Comparison of ENCODE assay signal across 23 mouse cellular contexts in genomic region chr19:40595231-40595630, GRCm38 (mm10). TPM values are rescaled to one million over a fixed set of nuclear protein-coding genes. Genes with fewer than 3 reads are reported as not detected.
DNase-seq lines count a peak whose midpoint lies in the region; ATAC-seq and TF ChIP-seq lines count a peak whose summit lies in the region.
"Had no signal": no experiment of that assay in that cellular context is flagged by ENCODE, and none has a peak within 500 bp of the region (broad histone marks: within the 10 kb centered on the region; RNA-seq: fewer than 3 reads in every experiment).

No protein-coding gene starts in this region.

- no peaks in the 10 kb centered on the region for H3K9me3 ChIP-seq in heart, embryonic 12.5 days (replicated peaks)
- no peaks in the 10 kb centered on the region for H3K9me3 ChIP-seq in intestine, postnatal 0 days (ENCODE audit: control insufficient read depth)
- H3K9me3 ChIP-seq: forebrain, embryonic 13.5 days; G1E; limb, embryonic 10.5 days; limb, embryonic 15.5 days; liver, embryonic 15.5 days had no signal

- no peaks in the 10 kb centered on the region for H3K27me3 ChIP-seq in heart, embryonic 12.5 days (replicated peaks)
- H3K27me3 ChIP-seq in intestine, postnatal 0 days (replicated peaks; ENCODE audit: control insufficient read depth, insufficient read depth, low read length) = no peaks in the 10 kb centered on the region
- H3K27me3 ChIP-seq: forebrain, embryonic 13.5 days; limb, embryonic 15.5 days; liver, embryonic 15.5 days; Patski had no signal

- H3K36me3 ChIP-seq in heart, embryonic 12.5 days = peaks cover 22% of the 10 kb centered on the region
- peaks cover 17% of the 10 kb centered on the region; the same call in 1 of the 2 replicates for H3K36me3 ChIP-seq in intestine, postnatal 0 days (ENCODE audit: control insufficient read depth, insufficient read depth)
- H3K36me3 ChIP-seq: liver, embryonic 15.5 days had no signal

- no peaks in the 10 kb centered on the region for H3K4me1 ChIP-seq in heart, embryonic 12.5 days (replicated peaks)
- H3K4me1 ChIP-seq in intestine, postnatal 0 days (replicated peaks; ENCODE audit: control insufficient read depth, insufficient read depth, low read length) = no peaks in the 10 kb centered on the region
- H3K4me1 ChIP-seq: forebrain, embryonic 13.5 days; limb, embryonic 10.5 days; limb, embryonic 15.5 days; liver, embryonic 15.5 days had no signal

- H3K4me3 ChIP-seq in heart, embryonic 12.5 days = no peak overlapping the region
- no peak overlapping the region for H3K4me3 ChIP-seq in intestine, postnatal 0 days (ENCODE audit: low read depth, low read length)
- H3K4me3 ChIP-seq: erythroblast, embryonic 14.5 days; forebrain, embryonic 13.5 days; limb, embryonic 10.5 days; limb, embryonic 15.5 days; liver, embryonic 15.5 days had no signal

- H3K4me2 ChIP-seq in heart, embryonic 12.5 days = no peak overlapping the region
- no peak overlapping the region for H3K4me2 ChIP-seq in intestine, postnatal 0 days (replicated peaks; ENCODE audit: low read depth)
- H3K4me2 ChIP-seq: forebrain, embryonic 13.5 days; limb, embryonic 15.5 days; liver, embryonic 15.5 days; lung, embryonic 14.5 days had no signal

- ATAC-seq in heart, embryonic 12.5 days (ENCODE audit: insufficient number of reproducible peaks, low FRiP score) = no peak
- ATAC-seq in intestine, postnatal 0 days = peak; percentile 42; the same call in 1 of the 2 replicates
- ATAC-seq: forebrain, embryonic 13.5 days; hindbrain, embryonic 16.5 days; Patski had no signal

- no peak overlapping the region for H3K9ac ChIP-seq in heart, embryonic 12.5 days
- H3K9ac ChIP-seq in intestine, postnatal 0 days (ENCODE audit: low read depth, low read length) = no peak overlapping the region
- H3K9ac ChIP-seq: forebrain, embryonic 13.5 days; limb, embryonic 15.5 days; liver, embryonic 15.5 days; lung, embryonic 14.5 days had no signal

- TF ChIP-seq CTCF in intestine, postnatal 0 days (IDR thresholded peaks at IDR 0.05; ENCODE audit: low read depth) = no peak

- H3K27ac ChIP-seq in heart, embryonic 12.5 days (ENCODE audit: poor library complexity, severe bottlenecking) = peak overlapping the region; percentile 10; the same call in 1 of the 2 replicates
- H3K27ac ChIP-seq in intestine, postnatal 0 days (ENCODE audit: low read depth, low read length) = peak overlapping the region; percentile 15; the same call in 1 of the 2 replicates
- H3K27ac ChIP-seq: forebrain, embryonic 13.5 days; kidney, postnatal 0 days; limb, embryonic 10.5 days; limb, embryonic 15.5 days; liver, embryonic 15.5 days had no signal

- WGBS in heart, embryonic 12.5 days = 72% methylated on average over 3 of the region's 3 CpGs
- 44% methylated on average over 3 of the region's 3 CpGs for WGBS in intestine, postnatal 0 days

- DNase-seq in adrenal gland, adult 2 months = peak; percentile 11
- DNase-seq in adrenal gland, postnatal 4 days (ENCODE audit: low spot score in 2 of 2) = no peak
- DNase-seq in heart, postnatal 14 days = no peak
- peak; percentile 87 for DNase-seq in adipocyte (ENCODE audit: low spot score)
- DNase-seq in gastrocnemius, postnatal 4 days (ENCODE audit: low spot score in 2 of 2) = no peak
- DNase-seq: cerebellum, adult 2 months; gastrocnemius, postnatal 25 days; lung, embryonic 14.5 days; lung, postnatal 14 days; midbrain, embryonic 14.5 days; retina, postnatal 1 day; right cerebral cortex, postnatal 14 days had no signal

- intact Hi-C loops in heart, postnatal 14 days (cut with DNase I) = no loop called here

RNA-seq across cellular contexts. Expression of gene Aldh18a1, which starts 7.0 kb away (rescaled TPM):
- 10 to 100 TPM; 18.6 to 30.5 TPM for total RNA-seq in adrenal gland, adult 2 months (2021)
- 9.2 and 17.3 TPM in 2 replicates for polyA plus RNA-seq in adrenal gland, adult 2 months (2012; rRNA removed)
- 10 to 100 TPM; 27.7 to 38.2 TPM for total RNA-seq in adrenal gland, postnatal 4 days (2021)
- polyA plus RNA-seq in heart, embryonic 12.5 days (2016; fragmentation: Nextera tagmentation; extraction: Ambion mirVana) = 50.2 and 50.6 TPM in 2 replicates
- total RNA-seq in heart, postnatal 14 days (2021) = 10 to 100 TPM in 1 of 2 experiments, 1 to 10 TPM in 1; 9.9 to 12.2 TPM
- 204 and 226 TPM in 2 replicates for polyA plus RNA-seq in intestine, postnatal 0 days (2015; fragmentation: Nextera tagmentation; extraction: Ambion mirVana)
- 10 to 100 TPM; 29.3 to 30.2 TPM for total RNA-seq in gastrocnemius, postnatal 4 days (2021)

RNA-seq across cellular contexts. Expression of gene Tctn3, which starts 16.8 kb away (rescaled TPM):
- total RNA-seq in adrenal gland, adult 2 months (2021) = 1 to 10 TPM; 3.5 to 7.0 TPM
- polyA plus RNA-seq in adrenal gland, adult 2 months (2012; rRNA removed) = 8.6 and 10.5 TPM in 2 replicates
- total RNA-seq in adrenal gland, postnatal 4 days (2021) = 1 to 10 TPM; 9.1 to 9.3 TPM
- polyA plus RNA-seq in heart, embryonic 12.5 days (2016; fragmentation: Nextera tagmentation; extraction: Ambion mirVana) = 10.6 and 11.1 TPM in 2 replicates
- total RNA-seq in heart, postnatal 14 days (2021) = 1 to 10 TPM; 8.6 to 8.8 TPM
- 10.4 and 11.2 TPM in 2 replicates for polyA plus RNA-seq in intestine, postnatal 0 days (2015; fragmentation: Nextera tagmentation; extraction: Ambion mirVana)
- total RNA-seq in gastrocnemius, postnatal 4 days (2021) = 1 to 10 TPM; 5.5 to 7.6 TPM

RNA-seq across cellular contexts. Expression of gene Entpd1, which starts 16.9 kb away (rescaled TPM):
- total RNA-seq in adrenal gland, adult 2 months (2021) = 10 to 100 TPM; 30.2 to 36.3 TPM
- 3.9 and 5.5 TPM in 2 replicates for polyA plus RNA-seq in adrenal gland, adult 2 months (2012; rRNA removed)
- 10 to 100 TPM; 34.7 to 37.2 TPM for total RNA-seq in adrenal gland, postnatal 4 days (2021)
- 10.6 and 10.9 TPM in 2 replicates for polyA plus RNA-seq in heart, embryonic 12.5 days (2016; fragmentation: Nextera tagmentation; extraction: Ambion mirVana)
- total RNA-seq in heart, postnatal 14 days (2021) = 10 to 100 TPM; 34.5 to 40.2 TPM
- 6.8 and 8.0 TPM in 2 replicates for polyA plus RNA-seq in intestine, postnatal 0 days (2015; fragmentation: Nextera tagmentation; extraction: Ambion mirVana)
- total RNA-seq in gastrocnemius, postnatal 4 days (2021) = 10 to 100 TPM; 29.3 to 31.0 TPM
- polyA plus RNA-seq: G1E had no signal

Comparison
In these comparisons a context has a peak if more than half of its experiments do, and no peak if none do; other contexts are left out.
1. DNase-seq: peak in adrenal gland, adult 2 months (single experiment) and adipocyte (single experiment); none in adrenal gland, postnatal 4 days (0 of 2), heart, postnatal 14 days (0 of 2) and gastrocnemius, postnatal 4 days (0 of 2).